Mouse (Mus musculus): Measurements from ENCODE around the gene Pfkm.

Pfkm gene

DNA sequence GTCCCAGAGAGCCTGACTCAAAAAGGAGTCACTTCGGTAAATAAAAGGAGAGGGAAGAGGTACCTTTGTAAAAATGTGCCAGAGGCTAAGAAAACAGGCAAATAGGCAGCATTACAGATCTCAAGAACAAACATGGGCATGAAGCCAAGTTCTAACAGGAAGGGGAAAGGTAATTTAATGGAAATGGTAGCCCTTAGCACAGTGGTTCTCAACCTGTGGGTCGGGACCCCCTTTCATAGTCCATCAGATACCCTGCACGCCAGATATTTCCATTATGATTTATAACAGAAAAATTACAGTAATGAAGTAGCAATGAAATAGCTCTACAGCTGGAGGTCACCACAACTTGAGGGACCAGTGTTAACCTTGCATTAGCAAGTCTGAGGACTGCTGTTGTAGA is 84.9 kb downstream of the Pfkm start:
- no peak for DNase-seq

DNA sequence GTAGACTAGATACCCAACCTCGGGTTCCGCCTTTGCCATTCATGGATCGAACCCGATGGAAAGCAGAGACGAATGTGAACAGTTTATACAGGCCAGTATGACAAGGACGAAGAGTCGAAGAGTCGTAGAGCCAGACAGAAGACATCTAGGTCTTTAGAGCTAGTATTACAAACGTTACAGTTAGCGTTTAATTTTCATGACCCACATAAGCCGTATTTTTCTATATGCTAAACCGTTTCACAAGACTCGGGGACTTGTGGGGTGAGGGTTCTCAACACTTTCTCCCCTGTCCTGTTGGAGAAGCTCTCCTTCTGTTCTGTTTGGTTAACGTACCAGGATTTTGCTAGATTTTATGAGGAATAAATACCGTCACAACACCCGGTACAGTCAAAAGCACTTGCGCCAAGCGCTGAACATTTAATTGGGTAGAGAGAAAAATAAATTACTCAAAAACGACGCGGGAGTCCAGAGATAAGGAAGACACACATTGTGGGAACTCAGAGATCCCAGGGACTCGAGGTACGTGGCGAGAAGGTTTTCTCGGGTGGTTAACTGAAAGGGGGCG is 88.3 kb downstream of the Pfkm start:
- no peak for DNase-seq

DNA sequence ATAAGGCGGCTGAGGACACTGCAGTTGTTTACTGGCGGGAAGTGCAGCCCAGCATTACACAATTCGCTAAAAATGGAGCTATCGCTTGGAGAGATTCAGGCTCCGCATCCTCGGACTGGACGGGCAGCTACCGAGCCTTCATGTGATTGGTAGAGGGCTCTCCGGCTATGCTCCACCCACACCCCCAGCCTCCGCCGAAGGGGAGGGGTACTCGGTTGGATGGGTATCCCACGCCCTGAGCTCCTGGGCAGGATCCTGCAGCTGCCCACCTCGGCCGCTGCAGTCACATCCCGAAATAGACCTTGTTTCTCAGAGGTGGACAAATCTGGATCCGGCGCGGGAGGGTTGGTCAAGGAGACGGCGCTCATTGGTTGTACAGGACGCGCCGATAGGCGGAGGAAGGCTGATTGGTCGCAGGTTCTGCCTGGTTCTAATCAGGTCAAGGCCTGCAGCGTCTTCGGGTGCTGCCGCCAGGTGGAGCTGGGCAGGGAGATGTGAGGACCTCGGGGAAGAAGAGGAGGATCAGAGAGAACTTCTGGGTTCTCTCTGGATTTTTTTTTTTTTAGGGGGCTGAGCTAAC is 88.8 kb downstream of the Pfkm start:
- DNase-seq = peak; percentile 99

Data from cerebellum, adult 9-10 months (tissue).